Mouse (Mus musculus) gonadal fat pad, adult 2 months (tissue): Measurements from ENCODE around the gene Arhgef17. TPM values are rescaled to one million over a fixed set of nuclear protein-coding genes. Genes with fewer than 3 reads are reported as not detected.

ENCODE experiments used
- DNase-seq: peaks from one replicate; pipeline ENCODE4 v3.0.0-alpha.2; 2012; ENCODE audit warnings: low read depth
- polyA plus RNA-seq: library from polyadenylated mRNA; depleted of rRNA; stranded (reverse); fragments of >200 nt; gene quantifications from 2 replicates; pipeline ENCODE4 v1.2.3, GENCODE M21; 2012; rRNA removed

Arhgef17 gene
- polyA plus RNA-seq, 1 experiment = 20.0 TPM

GRCm38 (mm10) chr7:100845412-100845811, 86.5 kb downstream of the Arhgef17 start:
- DNase-seq = no peak

- no peak for DNase-seq
Observed at GRCm38 (mm10) chr7:100845026-100845400, 86.9 kb downstream of the Arhgef17 start.

- no peak for DNase-seq
Observed at GRCm38 (mm10) chr7:100844385-100845025, 87.4 kb downstream of the Arhgef17 start.

- no peak for DNase-seq
Observed at GRCm38 (mm10) chr7:100843866-100844265, 88.0 kb downstream of the Arhgef17 start.

- DNase-seq = no peak
Observed at GRCm38 (mm10) chr7:100842175-100842574, 89.7 kb downstream of the Arhgef17 start.

- DNase-seq = no peak
Observed at GRCm38 (mm10) chr7:100841608-100842007, 90.3 kb downstream of the Arhgef17 start.

GRCm38 (mm10) chr7:100840906-100841305, 91.0 kb downstream of the Arhgef17 start:
- no peak for DNase-seq

GRCm38 (mm10) chr7:100839632-100840402, 92.1 kb downstream of the Arhgef17 start:
- no peak for DNase-seq

GRCm38 (mm10) chr7:100837701-100838100, 94.2 kb downstream of the Arhgef17 start:
- DNase-seq = no peak

GRCm38 (mm10) chr7:100836657-100837056, 95.2 kb downstream of the Arhgef17 start:
- no peak for DNase-seq

- no peak for DNase-seq
Observed at GRCm38 (mm10) chr7:100835711-100836110, 96.2 kb downstream of the Arhgef17 start.

- DNase-seq = no peak
Observed at GRCm38 (mm10) chr7:100835168-100835567, 96.7 kb downstream of the Arhgef17 start.

GRCm38 (mm10) chr7:100833859-100834258, 98.0 kb downstream of the Arhgef17 start:
- DNase-seq = no peak

GRCm38 (mm10) chr7:100828549-100828948, 103.4 kb downstream of the Arhgef17 start:
- no peak for DNase-seq

GRCm38 (mm10) chr7:100824661-100825060, 107.2 kb downstream of the Arhgef17 start:
- DNase-seq = no peak

Other genes starting within 250 kb of the Arhgef17 start
- gene Fam168a, start 225.5 kb downstream of the Arhgef17 start, polyA plus RNA-seq = 58.8 and 64.3 TPM in 2 replicates
- gene Relt, start 68.7 kb downstream of the Arhgef17 start, polyA plus RNA-seq = 3.7 and 6.2 TPM in 2 replicates
- 17.3 and 18.2 TPM in 2 replicates for gene P2ry6, start 42.5 kb upstream of the Arhgef17 start, polyA plus RNA-seq
- 6.6 and 9.1 TPM in 2 replicates for gene P2ry2, start 80.8 kb upstream of the Arhgef17 start, polyA plus RNA-seq
- gene Fchsd2, start 160.8 kb upstream of the Arhgef17 start, polyA plus RNA-seq = 4.5 and 4.6 TPM in 2 replicates